Mouse (Mus musculus): ENCODE measurements around the gene Ppp6r2.
A peak's percentile ranks its signal among the peaks of the same experiment; 100 is the strongest.

The Ppp6r2 gene

DNA sequence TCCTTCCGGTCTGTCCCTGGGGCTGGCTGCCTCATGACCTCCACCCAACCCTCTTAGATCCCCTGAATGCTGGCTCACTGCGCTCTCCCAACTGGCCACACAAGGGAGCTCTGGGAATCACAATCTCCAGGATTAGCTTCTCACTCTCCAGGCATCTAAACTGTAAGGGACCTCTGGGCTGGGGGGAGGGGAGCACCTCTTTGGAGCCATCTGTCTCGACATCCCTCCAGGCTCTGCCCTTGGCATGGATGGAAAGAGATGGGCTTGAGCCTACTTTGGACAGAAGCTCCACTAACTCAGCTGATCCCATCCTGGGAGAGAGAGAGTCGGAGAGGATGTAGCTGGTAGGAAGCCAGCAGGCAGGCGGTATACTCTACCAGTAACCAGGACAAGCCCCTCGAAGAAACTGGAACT, 29.0 kb upstream of the Ppp6r2 start:
- DNase-seq (ENCODE audit: low spot score), result no peak

DNA sequence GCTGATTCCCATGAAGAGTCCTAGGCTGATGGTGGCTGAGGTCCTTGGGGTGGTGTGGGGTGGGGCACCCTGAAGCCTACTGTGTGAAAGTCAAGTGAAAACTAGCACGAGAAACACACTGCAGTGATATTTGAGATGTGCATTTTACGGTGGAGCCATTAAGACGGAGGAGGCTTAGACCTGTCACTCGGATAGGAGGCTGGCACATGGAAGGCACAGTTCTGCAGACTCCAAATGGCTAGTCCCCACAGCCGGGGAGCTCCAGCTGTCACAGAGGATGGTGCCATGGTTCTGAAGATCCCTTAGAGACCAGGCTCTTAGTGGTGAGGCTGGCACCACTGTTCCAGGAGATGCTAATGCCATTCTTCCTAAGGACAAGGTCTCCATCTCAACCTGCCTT, 28.5 kb upstream of the Ppp6r2 start:
- DNase-seq (ENCODE audit: low spot score), result no peak

DNA sequence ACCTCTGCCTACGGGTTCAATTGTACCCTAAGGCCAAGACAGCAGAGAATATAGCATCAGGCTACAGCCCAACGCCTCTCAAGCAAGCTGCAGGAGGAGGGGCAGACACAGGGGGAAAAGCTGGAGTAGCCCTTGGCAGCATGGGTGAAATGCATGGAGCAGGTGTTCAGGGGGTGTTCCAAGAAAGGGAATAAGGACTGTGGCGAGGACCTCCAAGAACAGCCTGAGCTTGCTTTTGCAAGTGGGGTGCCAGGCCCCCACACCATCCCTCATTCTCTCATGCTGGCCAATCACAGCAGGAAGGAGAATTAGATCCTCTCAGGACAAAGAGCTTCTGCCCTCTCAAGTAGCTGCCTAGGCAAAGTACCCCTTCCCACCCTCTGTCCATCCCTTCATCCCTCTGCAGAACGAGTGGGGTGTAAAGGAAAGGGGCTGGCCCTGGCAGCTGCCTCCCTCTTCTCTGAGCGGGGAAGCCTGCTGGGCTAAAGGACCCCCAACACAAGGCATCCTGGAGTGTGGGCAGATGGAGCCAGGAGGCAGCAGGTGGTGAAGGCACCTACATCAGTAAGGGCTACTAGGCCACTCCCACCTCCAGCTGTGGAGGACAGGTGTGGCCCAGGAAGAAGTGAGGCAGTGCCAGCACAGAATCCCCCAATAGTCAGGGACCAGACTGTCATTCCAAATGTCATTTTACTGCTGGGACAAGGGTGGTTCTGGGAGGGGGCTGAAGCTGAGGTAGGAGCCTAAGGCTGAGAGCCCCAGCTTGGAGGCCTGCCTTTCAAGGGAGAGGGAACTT, 27.0 kb upstream of the Ppp6r2 start:
- DNase-seq (ENCODE audit: low spot score), result no peak

DNA sequence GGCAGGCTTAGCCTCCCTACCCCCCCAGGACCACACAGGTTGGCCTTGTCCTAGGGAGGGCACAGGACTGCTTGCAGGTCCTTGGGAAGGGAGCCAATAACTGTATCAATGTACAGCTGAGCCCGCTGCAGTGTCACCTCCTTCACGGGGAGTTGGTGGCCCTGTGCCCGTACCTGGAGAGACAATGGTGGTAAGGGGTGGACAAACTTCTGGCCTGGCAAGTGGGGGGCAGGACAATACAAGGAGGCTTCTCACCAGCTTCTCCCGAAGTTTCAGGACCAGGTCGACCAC, 26.5 kb upstream of the Ppp6r2 start:
- DNase-seq (ENCODE audit: low spot score), result no peak

DNA sequence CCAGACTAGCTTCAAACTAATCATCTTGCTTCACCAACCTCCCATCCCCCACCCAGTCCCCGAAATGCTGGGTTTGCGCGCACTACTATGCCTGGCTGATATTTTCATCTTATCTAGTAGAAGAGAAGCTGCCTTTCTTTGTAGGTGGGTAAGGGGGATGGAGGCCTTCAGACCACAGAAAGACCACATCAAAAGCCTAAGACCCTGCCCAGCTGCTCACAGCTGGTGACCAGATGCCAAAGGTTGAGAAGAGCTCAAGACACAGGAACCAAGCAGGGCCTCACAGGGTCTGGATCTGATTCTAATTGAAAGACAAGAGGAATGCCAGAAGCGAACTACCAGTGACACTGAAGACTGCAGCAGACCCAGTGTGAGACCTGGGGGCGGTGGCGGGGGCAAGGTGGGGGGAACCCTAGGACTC, 16.1 kb upstream of the Ppp6r2 start:
- no peak for DNase-seq (ENCODE audit: low spot score)

DNA sequence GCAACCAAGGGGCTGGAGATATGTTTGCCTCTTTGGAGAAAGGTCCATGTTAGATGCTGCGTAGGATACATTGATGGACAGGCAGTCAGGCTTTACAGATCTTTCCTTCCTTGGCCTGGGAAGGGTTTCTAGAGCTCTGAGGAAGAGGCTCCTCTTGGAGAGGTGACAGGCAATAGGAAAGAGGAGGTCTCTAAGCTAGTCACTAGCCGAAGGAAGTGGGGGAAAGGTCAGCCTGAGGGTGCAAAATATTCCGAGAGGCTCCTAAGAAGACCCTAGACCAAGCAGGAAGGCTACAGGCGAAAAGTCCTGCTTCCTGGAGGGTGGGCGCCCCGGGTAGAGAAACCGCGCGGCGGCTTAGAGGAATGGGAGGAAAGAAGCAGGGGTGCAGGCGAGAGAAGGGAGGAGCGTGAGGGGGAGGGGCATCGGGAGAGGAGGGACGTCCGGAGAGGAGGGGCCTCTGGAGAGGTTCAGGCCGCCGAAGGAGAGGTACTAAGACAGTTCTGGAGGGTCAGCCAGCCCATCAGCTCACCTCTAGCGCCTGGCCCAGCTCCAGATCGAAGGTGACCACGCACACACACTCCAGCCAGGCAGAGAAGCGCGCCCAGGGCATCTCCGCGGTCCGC, 15.6 kb upstream of the Ppp6r2 start:
- peak; percentile 95 for DNase-seq (ENCODE audit: low spot score)

DNA sequence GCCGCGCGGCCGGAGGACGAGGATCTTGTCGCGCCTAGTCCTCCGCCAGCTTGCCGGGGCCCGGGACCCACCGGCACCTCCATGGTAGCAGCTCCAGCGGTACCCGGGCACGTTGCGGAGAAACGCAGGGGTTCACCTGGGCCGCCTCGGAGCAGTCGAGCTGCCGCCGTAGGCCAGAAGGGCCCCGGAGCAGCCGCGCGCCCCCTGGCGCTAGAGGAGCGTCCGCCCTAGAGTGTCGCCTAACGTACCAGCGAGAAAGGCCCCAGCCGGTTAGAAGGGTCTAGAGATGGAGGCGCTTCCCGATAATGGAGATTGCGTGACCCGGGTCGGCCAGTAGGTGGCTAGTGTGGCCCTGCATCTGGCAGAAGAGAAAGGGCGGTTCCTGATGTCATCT, 15.0 kb upstream of the Ppp6r2 start, which contains the start of gene Dennd6b:
Gene Dennd6b (minus strand): TSS at position 184 of the 394 bp plus-strand sequence.
- peak; percentile 98 for DNase-seq (ENCODE audit: low spot score)

DNA sequence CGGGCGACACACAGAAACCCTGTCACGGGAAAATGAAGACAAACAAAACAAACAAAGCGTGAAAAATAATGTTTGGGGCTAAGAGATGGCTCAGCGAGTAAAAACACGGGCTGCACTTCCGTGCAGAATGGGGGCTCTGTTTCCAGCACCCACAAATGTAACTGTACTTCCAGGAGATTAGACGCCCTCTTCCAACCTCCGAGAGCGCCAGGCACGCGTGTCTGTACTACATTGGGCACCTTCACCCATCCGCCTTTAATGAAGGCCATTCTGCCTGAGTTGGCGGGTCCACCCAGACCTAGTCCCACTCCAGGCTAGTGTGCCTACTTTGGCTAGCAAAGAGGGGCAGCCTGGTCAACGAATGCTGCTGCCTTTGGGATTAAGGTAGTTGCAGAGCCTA, 14.3 kb upstream of the Ppp6r2 start:
- DNase-seq (ENCODE audit: low spot score), result no peak

DNA sequence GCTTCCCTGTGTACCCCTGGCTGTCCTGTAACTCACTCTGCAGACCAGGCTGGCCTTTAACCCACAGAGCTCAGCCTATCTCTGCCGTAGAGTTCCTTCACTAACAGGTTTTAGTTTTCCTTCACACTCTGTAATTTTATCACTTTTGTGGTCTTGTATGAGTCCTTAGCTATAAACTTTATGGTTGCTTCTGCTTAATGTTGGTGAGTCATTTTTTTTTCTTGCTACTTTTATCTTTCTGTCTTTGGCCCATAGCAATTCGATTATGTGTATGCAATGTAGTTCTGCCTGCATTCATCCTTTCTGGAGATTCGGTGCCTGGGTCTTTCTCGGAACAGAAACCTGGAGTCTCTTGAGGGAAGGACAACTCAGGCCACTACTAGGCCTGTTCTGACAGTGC, 3.9 kb upstream of the Ppp6r2 start:
- no peak for DNase-seq (ENCODE audit: low spot score)

DNA sequence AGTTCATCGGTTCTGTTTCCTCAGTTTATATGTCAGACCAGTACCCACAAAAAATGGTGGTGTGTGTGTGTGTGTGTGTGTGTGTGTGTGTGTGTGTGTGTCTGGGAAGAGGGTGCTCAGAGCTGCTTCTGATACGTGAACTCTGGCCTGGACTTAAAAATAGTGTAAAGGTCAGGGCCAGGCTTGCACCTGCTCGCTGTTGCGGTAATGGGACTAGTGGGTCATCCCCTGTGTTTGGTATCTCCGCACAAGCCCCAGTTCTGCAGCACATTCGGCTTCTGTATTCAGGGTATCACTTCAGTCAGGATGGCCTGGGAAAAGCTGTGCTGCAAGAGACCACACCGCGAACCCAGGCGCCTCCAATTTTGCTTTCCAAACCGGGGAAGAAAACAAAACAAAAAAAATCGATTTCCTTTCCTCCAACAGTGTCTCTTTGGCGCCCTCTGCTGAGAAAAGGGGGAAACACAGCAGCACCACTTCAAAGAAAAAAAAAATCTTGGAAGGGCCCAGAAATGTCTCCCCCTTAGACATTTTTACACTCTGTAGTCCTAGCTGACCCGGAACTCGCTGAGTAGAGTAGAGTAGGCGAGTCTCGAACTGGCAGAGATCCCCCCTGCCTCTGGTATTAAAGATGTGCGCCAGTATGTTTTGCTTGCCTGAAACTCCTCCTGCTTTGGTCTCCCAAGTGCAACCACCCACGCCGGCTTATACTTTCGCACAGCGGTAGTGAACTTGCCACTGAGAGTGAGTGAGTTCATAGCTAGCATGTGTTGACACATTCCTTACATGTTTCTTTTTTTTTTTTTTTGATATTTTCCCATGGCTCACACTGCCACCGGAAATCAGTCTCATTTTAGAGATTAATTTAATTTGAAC, 1.2 kb upstream of the Ppp6r2 start:
- DNase-seq (ENCODE audit: low spot score), result peak; percentile 91

DNA sequence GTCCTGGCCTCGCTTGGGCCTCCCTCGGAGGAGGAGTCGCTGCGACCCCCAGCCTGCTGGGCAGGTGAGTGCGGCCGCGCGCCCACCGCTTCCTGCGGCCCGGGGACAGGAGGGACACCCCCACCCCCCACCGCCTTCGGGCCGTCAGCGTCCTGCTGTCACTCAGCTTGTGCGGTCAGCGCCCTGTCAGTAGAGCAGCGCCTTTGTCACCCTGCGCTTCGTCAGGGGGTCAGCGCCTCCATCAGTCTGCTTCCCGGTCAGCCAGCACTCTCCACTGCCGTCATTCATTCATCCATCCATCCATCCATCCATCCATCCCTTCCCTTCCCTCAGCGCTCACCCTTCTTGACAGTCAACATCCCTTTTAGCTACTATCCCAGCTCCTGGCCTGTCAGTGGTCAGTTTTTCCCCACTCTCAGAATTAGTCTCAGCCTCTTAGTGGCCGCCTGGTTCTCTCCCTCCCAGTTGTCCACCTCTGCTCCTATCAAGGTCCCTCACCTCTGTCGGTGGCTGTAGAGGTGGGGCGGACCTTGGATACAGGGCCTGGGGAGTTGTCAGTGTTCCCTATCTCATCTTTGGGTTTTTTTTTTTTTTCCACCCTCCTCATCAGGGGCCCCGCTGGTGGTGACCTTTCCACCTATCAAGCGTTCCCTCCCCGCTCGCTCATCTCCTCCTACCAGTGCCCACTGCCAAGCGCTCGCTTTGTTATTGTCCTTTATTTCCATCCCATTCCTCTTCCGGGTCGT, 536 bp downstream of the Ppp6r2 start:
- DNase-seq (ENCODE audit: low spot score), result peak; percentile 38

DNA sequence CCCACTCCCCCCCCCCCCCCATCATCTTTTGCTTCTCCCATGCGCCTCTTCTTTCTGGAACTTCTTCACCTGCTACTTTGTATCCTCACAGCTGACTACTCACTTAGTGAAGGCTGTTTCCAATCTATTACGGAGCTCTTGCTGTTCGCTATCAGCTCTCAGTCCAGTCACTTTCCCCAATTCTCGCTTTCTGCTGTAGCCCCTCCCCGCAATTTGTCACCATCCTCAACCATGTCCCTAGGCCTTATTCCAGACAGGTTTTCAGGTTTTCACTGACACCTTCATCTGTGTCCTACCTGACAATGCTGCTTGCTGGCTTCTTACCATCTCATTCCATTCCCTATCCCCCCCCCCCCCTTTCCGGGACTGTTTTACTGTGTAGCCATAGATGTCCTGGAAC, 1.1 kb downstream of the Ppp6r2 start:
- no peak for DNase-seq (ENCODE audit: low spot score)

DNA sequence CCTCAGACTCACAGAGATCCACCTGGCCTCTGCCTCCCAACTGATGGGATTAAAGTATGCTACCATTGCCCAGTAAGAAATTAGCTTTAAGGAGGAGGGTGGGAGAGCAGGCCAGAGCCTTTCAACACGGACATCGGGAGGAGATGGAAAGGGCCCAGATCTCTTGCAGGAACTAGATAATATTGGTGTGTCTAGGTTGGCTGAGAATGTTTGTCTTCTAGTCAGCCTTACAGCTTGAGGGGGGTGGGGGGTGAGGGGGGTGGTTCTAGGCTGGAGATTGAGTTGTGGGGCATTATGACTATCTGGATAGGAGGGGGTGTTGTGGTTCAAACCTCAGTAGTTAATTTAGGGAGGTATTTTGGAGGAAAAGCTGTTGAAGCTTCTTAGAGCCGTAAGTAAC, 2.2 kb downstream of the Ppp6r2 start:
- no peak for DNase-seq (ENCODE audit: low spot score)

DNA sequence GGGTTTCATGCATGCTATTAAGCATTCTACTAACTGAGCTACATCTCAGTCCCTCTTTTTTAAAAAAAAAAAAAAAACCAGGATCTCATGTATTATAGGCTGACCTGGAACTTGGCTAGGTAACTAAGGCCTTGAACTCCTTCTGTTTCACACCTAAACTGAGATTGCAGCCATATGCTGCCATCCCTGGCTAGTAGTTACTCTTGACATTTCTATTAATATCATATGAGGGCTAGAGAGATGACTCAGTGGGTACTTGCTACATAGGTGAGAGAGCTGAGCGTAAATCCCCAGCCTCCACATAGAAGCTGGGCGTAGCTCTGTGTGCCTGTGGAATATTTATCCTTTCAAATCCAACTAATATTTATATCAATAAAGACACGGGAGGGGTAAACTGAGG, 3.6 kb downstream of the Ppp6r2 start:
- no peak for DNase-seq (ENCODE audit: low spot score)

DNA sequence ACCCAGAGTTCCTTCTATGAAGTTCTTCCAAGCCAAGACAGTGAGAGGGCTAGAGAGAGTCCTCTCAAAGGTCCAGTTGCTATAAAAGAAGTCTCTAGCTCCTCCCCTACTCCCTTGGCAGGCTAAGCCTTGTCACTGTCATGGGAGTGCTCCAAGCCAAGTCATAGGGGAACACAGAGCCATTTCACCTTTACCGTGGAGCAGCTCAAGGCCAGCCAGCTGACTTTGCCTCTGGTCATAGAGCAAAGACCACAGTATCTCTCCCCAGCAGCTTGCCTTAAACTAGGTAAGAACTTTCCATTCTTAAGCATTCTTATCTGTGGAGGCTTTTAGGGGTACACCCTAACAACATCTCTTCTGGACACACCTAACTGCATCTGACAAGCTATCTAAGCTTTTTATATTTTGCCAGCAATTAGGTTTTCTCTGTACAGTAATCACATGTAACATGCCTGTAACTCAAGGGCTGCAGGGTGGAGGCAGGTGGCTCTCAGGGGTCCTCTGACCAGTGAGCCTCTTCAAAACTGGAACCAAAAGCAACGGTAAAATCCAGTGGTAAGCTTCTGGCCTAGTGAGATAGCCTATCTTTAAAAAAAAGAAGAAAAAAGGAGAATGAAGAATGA, 4.4 kb downstream of the Ppp6r2 start:
- no peak for DNase-seq (ENCODE audit: low spot score)

DNA sequence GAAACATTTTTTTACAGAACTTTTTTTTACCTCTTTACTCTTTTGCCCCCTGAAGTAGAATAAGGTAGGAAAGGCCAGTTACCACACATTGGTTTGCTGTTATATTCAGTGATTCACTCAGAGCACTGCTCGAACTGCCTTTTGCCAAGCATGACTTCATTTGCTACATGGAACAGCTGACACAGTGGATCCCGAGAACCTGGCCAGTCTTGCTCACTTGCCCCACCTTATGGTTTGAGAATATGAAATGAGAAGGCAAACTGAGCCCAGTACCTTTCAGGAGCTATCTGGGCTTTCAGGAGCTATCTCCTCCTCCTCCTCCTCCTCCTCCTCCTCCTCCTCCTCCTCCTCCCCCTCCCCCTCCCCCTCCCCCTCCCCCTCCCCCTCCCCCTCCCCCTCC, 22.2 kb downstream of the Ppp6r2 start:
- DNase-seq (ENCODE audit: low spot score), result peak; percentile 20

DNA sequence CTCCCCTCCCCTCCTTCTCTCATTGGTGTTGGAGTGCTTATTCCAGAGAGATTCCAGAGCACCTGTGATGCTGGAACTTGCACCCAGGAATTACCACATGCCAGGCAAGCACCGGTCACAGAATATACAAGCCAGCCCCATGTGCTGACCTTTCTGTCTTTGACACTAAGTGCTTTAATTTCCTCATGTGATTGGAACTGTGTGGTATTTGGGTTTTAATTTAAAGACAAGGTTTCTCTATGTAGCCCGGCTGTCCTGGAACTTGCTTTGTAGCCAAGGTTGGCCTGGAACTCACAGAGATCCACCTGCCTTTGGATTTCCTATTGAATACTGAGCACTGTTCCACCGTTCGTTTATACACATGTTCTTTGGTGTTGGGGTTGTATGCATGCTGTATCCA, 22.7 kb downstream of the Ppp6r2 start:
- no peak for DNase-seq (ENCODE audit: low spot score)

DNA sequence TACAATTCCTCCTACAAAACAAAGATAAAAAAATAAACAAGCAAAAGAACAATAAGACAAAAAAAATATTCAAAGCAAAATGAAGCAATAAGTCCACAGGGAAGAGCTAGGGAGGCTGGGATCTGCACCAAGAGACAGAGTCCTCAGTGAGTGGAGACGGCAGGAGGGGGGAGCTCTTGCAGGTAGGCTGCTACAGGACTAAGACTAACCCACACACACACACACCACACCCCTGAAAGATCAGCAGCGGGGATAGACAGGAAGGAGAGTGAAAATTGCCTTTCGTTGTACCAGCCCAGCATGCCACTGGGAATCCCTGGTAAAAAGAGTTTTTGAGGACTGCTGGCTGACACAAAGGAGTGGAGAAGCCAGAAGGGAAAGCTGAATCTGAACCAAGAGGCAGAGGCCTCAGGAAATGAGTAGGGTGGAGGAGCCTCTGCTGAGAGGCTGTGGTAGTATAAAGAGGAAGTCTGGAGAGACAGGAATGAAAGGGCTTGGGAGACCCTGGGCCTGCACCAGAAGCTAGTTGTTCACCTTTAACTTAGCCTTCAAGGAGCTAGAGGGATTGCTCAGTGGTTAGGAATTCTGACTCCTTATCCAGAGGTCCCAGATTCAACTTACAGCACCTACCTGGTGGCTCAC, 28.5 kb downstream of the Ppp6r2 start:
- no peak for DNase-seq (ENCODE audit: low spot score)

DNA sequence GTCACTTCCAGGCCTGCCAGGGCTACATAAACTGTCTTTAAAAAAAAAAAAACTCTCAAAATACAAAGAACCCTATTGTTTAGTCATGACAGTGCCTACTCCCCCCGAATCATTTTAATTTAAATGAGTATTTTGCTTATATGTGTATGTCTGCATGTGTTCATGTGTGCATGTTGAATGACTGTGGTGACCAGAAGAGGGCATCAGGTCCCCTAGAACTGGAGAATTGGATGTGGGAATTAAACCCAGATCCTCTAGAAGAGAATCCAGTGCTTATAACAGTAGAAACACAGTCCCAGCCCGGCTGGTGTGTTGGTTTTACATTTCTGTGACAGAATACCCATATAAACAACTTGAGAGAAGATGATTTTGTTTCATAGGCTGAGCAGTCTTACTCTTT, 29.7 kb downstream of the Ppp6r2 start:
- no peak for DNase-seq (ENCODE audit: low spot score)

DNA sequence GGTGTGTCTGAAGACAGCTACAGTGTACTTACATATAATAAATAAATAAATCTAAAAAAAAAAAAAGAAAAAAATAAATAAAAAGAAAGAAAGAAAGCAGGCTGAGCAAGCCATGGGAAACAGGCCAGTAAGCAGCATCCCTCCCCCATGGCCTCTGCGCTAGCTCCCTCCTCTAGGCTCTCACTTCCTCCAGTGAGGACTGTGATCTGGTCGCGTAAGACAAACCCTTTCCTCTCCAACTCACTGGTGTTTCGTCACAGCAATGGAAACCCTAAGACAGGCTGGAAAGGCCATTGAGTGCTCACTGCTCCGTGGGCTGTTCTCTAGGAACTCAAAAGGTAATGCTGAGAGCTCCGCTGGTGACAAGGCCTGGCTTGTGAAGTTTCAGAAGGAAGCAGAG, 37.7 kb downstream of the Ppp6r2 start:
- DNase-seq (ENCODE audit: low spot score), result no peak

DNA sequence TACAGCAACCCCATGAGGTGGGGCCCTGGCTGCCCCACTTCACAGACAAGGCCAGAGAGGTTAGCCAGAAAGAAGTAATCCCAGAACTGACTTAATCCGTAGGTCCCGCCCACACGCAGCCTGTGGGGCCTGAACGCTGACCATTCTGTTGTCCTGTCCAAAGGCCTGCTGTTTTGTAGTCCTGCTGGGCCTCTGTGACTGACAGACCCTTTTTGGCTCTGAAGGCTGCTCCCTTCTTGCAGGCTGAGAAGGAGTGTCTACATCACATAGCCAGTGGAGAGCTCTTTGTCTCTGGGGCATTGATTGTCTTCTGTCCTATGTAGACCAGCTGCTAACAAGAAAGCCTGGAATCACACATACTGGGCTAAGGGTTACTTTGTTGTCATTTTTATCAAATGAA, 44.0 kb downstream of the Ppp6r2 start:
- no peak for DNase-seq (ENCODE audit: low spot score)

Measured in urinary bladder, postnatal 14 days (tissue).